Mouse (Mus musculus) lung, postnatal 36 days (tissue): ENCODE measurements around the gene Erbin.
A peak's percentile ranks its signal among the peaks of the same experiment; 100 is the strongest.

Experiments used
- DNase-seq: peaks from one replicate; pipeline ENCODE4 v3.0.0; 2022; ENCODE audit warnings: mixed read lengths

Gene Erbin

GRCm38 (mm10) chr13:103920261-103920932 is at the start of gene Erbin:
Erbin (minus strand) TSS chr13:103920514.
- peak; percentile 91 for DNase-seq

DNA sequence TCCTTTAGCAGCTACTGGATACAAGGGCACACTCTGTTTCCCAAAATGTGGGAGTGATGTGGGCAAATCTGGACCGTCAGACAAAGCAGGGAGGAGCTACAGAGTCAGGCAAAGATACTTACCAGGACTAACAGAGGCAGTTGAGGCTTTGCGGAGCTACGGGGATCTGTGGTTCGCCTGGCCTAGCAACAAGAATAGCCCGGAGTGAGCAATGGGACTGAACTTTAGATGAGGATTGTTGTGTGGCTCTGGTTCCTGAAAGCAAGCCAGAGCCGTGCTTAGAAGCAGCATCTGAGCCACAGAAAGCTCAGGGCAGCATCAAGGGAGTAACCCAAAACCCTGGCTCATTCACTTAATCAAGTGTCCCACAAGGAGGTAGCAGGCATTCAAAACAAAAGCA is 49.6 kb upstream of the Erbin start:
- DNase-seq, result no peak

DNA sequence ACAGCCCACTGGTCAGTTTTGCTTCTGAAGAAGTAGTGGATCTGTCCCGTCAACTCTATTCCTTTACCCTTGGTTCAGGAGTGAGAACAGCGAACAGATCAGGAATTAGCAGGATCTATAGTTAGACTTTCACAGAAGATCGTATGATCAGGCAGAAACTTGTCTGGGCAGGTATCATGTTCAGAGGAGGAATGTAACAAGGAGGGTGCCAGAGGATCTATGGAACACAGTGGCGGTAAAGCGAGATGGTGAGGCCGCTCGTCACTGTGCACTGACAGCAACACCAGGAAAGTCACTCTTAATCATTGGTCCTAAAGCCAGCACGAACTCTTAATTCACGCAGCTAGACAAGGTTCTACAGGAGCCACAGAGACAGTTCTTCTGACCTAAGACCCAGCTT is 47.7 kb upstream of the Erbin start:
- DNase-seq, result no peak

DNA sequence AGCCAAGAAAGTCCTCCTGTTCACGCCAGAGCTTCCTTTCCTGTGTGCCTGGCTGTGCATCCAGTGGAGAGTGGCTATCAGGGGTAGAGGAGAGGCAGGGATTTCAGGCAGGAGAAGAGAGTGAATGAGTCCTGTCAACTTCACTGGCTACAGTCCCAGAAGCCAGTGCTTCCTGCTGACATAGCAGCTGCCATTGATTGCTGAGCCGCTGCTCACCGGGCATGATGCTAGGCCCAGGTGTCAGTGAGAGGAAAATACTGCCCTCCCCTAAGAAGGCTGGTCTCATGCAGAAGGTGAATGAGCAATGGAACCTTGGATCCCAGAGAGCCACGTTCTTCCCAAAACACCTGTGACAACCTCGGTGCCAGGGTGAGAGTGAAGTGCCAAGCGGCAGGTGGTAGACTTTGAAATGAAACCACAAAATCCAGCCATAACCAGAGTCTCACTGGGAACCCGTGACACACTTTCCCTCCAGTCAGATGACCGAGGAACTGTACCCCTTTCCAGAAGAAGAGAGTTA is 46.4 kb upstream of the Erbin start:
- no peak for DNase-seq

DNA sequence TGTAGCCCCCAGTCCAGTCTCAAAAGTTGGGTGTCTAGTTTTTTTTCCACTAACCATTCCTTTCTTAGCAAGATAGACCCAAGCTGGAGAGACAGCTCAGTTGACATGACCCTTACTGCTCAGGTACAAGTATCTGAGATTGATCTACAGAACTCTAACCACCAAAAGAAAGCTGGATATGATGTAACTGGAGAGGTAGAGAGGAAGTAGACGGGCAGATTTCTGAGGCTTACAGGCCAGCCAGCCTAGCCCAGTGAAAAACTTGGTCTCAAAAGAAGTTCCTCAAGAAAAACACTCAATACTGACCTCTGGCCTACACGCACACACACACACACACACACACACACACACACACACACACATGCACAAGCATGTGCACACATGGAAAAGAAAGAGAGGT is 44.9 kb upstream of the Erbin start:
- DNase-seq, result no peak

GRCm38 (mm10) chr13:103963094-103963493 is 42.8 kb upstream of the Erbin start:
- no peak for DNase-seq

GRCm38 (mm10) chr13:103959841-103960240 is 39.5 kb upstream of the Erbin start:
- DNase-seq, result no peak

DNA sequence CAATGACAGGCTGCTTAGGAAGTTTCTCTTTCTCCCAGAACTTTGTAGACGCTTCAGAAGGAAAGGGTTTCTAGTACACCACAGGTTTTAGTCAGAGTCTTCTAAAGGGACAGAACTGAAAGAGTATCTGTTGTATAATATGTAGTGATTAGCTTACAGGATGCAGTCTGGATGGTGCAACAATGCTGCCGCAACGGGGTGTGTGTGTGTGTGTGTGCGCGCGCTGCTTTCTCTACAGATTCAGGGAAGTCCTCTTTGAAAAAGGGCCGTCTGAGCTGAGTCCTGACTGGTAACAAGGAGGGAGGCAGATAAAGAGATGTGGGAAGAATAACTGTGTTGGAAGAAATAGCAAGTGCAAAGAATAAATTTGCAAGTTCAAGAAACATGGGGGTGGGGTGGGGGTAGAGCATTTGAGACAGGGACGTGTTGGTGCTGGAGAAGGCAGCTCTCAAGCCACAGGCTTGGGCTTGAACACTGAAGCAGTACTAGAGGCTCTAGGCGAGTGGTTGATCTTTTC is 38.4 kb upstream of the Erbin start:
- no peak for DNase-seq

DNA sequence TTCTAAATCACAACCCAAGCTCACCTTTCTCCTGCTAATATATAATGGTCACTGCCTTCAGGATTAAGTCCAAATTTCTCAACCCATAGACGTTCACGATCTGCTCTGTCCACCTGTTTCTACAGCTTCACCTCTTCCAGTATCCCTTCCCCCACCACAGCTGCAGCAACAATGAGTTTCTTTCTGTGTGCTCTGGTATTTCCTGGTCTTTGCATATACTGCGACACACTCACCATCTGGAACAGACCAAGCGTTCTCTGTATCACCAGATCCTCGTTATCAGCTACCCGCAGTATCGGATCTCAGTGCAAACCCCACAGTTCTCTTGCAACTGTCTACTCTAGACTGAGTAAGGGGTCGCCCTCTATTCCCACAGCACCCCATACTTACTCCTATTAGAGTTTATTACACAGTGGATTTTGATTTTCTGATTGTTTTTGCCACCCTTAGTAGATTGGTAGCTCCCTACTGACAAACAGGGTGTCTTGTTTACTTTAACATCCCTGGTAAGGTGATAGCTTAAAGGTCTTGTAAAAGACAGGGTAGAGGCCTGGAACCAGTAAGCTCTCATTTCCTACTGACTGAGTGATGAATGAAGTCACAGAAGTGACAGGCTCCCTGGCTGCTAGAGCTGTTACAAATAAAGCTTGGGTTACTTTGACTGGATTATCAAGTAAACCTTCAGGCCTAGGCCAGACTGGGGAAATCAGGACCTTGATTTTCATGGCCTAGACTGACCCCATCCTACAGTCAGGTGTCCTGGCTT is 37.0 kb upstream of the Erbin start:
- no peak for DNase-seq

DNA sequence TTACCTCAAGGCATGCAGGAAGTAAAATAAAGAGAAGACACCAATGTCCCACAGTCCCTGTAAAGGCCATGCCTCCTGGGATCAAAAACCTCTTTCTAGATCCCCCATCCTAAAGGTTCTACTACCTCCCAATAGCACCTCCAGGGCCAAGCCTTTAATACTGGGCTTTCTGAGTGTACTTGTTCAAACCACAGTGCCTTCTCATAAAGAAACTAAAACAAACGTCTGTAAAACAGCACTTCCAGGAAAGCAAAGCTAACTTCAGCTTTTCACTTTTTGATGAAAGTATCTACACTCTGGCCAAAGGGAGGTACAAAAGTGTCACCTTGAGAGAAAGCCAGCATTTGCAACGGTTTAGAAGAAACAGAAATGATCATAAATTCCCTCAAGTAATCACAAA is 35.3 kb upstream of the Erbin start:
- no peak for DNase-seq

- DNase-seq, result peak; percentile 75
Measured at GRCm38 (mm10) chr13:103951393-103951792, 31.1 kb upstream of the Erbin start.

GRCm38 (mm10) chr13:103940796-103941195 is 20.5 kb upstream of the Erbin start:
- no peak for DNase-seq

DNA sequence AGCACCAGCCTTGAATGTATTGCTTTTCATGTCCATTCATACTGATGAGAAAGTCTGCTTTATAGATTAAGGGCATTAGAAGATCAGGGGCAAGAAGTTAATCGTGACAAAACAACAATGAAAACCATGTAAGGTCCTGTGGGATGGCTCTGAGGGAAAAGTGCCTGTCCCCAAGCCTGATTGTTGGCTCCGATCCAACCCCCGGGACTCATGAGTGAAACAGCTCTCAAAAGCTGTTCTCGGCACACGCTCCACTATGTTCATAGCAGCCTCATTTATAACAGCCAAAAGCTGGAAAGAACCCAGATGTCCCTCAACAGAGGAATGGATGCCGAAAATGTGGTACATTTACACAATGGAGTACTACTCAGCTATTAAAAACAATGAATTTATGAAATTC is 4.3 kb upstream of the Erbin start:
- no peak for DNase-seq

DNA sequence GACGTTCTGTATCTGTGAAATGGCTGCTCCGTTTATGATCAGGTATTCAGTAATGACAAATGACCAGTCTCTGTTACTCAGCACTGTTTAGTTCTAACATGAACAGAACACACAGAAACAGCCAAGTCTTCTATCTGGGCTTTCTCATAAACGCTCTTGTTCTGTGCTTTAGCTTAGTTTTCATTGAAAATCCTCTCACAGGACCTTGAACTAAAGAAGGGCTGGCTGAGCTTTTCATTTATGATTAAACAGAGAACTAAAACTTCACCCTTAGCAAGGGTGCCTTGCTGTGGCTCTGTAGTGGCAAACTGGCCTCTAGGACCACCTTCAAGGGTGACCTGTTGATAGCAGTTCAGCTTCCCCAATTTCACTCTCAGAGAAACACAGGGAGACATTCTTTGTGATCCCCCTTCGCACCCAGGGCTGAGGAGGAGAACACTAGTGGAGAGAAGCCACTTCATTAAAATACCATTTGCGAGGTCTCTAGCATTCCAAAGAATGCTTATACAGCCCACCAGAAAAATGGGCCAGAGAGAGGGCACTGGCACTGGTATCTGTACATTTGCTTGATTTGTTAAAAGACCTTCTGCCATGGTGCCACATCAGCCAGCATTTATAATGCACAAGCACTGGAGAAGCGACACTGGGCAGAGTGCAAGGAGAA is 3.2 kb upstream of the Erbin start:
- DNase-seq, result no peak

DNA sequence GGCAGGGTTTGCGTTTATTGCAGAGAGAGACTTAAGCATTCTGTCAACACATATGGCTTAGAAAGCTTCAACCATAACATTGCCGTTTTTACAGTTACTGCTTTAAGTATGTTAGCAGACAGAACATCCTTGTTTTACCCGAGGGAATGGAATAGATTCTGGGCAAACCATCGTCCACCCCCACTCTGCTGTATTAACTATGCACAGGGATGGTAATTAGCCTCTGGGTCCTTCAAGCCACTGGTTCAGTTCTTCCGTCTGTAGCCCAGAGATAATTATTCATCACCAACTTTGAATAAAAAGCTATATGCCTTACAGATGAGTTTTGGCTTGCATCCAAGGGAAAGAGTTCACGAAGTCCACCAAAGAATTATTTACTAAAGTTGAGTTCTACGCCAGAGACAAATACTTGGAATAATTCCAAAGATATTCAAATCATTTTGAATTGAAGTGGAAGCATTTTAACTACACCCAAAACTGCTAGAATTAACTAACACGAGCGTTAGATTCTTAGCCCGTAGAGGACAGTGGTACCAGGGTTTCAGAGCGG is 1.6 kb upstream of the Erbin start:
- DNase-seq, result no peak

GRCm38 (mm10) chr13:103920933-103921830 is 868 bp upstream of the Erbin start:
- peak; percentile 90 for DNase-seq

- no peak for DNase-seq
Measured at GRCm38 (mm10) chr13:103919956-103920260, 406 bp downstream of the Erbin start.

- peak; percentile 51 for DNase-seq
Measured at GRCm38 (mm10) chr13:103919234-103919955, 919 bp downstream of the Erbin start.

GRCm38 (mm10) chr13:103918432-103918831 is 1.9 kb downstream of the Erbin start:
- no peak for DNase-seq

GRCm38 (mm10) chr13:103914114-103914736 is 6.1 kb downstream of the Erbin start:
- peak; percentile 40 for DNase-seq

DNA sequence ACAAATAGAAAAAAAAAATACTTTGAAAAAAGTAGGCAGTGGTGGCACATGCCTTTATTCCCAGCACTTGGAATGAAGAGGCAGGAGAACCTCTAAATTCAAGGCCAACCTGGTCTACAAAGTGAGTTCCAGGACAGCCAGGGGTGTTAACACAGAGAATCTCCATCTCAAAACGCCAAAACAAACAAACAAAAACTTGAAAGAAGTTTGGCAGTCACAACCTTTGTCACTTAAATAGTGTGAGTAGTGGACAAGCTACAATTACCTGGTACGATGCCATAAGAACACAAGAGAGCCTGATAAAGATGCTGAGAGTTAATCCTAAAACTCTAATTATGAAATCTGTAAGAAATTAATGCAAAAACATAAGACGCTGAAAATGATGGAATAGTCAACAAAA is 8.0 kb downstream of the Erbin start:
- DNase-seq, result no peak
